Mouse (Mus musculus) midbrain, embryonic 15.5 days (tissue): ENCODE results near the gene Ank3. TPM values are rescaled to one million over a fixed set of nuclear protein-coding genes. Genes with fewer than 3 reads are reported as not detected.
A peak's percentile ranks its signal among the peaks of the same experiment; 100 is the strongest.

Experiments
- ATAC-seq: fragments of 200-750 bp; cut with Nextera tagmentation; replicated peaks from 2 replicates; pipeline ENCODE4 v1.8.0; 2017; ENCODE audit warnings: moderate TSS enrichment
- H3K27ac ChIP-seq: fragments of 300-500 bp; sonication (generic); 2 replicates; pipeline ENCODE4 v1.5.1; 2015; ENCODE audit warnings: mild to moderate bottlenecking, inconsistent platforms
- H3K27me3 ChIP-seq: fragments of 300-500 bp; sonication (generic); replicated peaks from 2 replicates; pipeline ENCODE4 v1.6.1; 2015; ENCODE audit warnings: inconsistent platforms
- H3K36me3 ChIP-seq: fragments of 300-500 bp; sonication (generic); replicated peaks from 2 replicates; pipeline ENCODE4 v1.6.1; 2015; ENCODE audit warnings: inconsistent platforms
- H3K4me1 ChIP-seq: fragments of 300-500 bp; sonication (generic); 2 replicates; pipeline ENCODE4 v1.6.1; 2015; ENCODE audit warnings: inconsistent platforms
- H3K4me2 ChIP-seq: fragments of 300-500 bp; sonication (generic); 2 replicates; pipeline ENCODE4 v1.6.1; 2015; ENCODE audit warnings: inconsistent platforms, mild to moderate bottlenecking, moderate library complexity
- H3K4me3 ChIP-seq: fragments of 300-500 bp; sonication (generic); 2 replicates; pipeline ENCODE4 v1.5.1; 2015; ENCODE audit warnings: mild to moderate bottlenecking, inconsistent platforms
- H3K9ac ChIP-seq: fragments of 300-500 bp; sonication (generic); 2 replicates; pipeline ENCODE4 v1.6.1; 2015; ENCODE audit warnings: mild to moderate bottlenecking, inconsistent platforms
- H3K9me3 ChIP-seq: fragments of 300-500 bp; sonication (generic); 2 replicates; pipeline ENCODE4 v1.6.1; 2016; ENCODE audit warnings: inconsistent platforms
- WGBS: fragments of 180-500 bp; shearing (Covaris S2); methylation state at CpG from one replicate; pipeline ENCODE4 v1.1.7; 2015; ENCODE audit warnings: mixed read lengths; 5-methylcytosine and 5-hydroxymethylcytosine counted together
- polyA plus RNA-seq: library from polyadenylated mRNA; unstranded; fragments of >200 nt; fragmentation: Nextera tagmentation; extraction: Ambion mirVana; gene quantifications from 2 replicates; pipeline ENCODE4 v1.2.1, GENCODE M21; 2015

The Ank3 gene
- polyA plus RNA-seq, 1 experiment from 2014 or later = 108 TPM

- H3K4me1 ChIP-seq = peaks cover 70% of the 10 kb centered on the region
- 4% methylated on average over 8 of the region's 8 CpGs for WGBS
Observed at GRCm38 (mm10) chr10:69571422-69571821, 172.8 kb downstream of the Ank3 start.

GRCm38 (mm10) chr10:69571972-69572371 is 173.4 kb downstream of the Ank3 start:
- H3K9ac ChIP-seq = no peak overlapping the region
- 3% methylated on average over 9 of the region's 9 CpGs for WGBS
- H3K9me3 ChIP-seq = no peaks in the 10 kb centered on the region
- H3K27ac ChIP-seq = no peak overlapping the region
- H3K4me2 ChIP-seq = peak overlapping the region; percentile 33
- H3K4me1 ChIP-seq = peaks cover 75% of the 10 kb centered on the region
- no peak for ATAC-seq
- H3K4me3 ChIP-seq = no peak overlapping the region
- no peaks in the 10 kb centered on the region for H3K36me3 ChIP-seq
- no peaks in the 10 kb centered on the region for H3K27me3 ChIP-seq

More at GRCm38 (mm10) chr10:69571422-69571821, 172.8 kb downstream of the Ank3 start:
- Histone ChIP-seq H3K4me3 (0 out of 2 replicates have a peak overlapping the region, but pooled peaks have one; percentile 2), H3K9me3 (no peaks in the 10 kb centered on the region), H3K9ac (no peak overlapping the region), H3K27me3 (no peaks in the 10 kb centered on the region), H3K4me2 (peak overlapping the region; percentile 33), H3K36me3 (no peaks in the 10 kb centered on the region), H3K27ac (no peak overlapping the region)
- no peak for ATAC-seq

GRCm38 (mm10) chr10:69573054-69573453 is 174.5 kb downstream of the Ank3 start:
- peak; percentile 1; the same call in 1 of the 2 replicates for ATAC-seq
- Histone ChIP-seq H3K27ac (peak overlapping the region; percentile 75), H3K9me3 (no peaks in the 10 kb centered on the region), H3K4me2 (no peak overlapping the region), H3K36me3 (no peaks in the 10 kb centered on the region), H3K4me3 (no peak overlapping the region), H3K9ac (no peak overlapping the region), H3K27me3 (no peaks in the 10 kb centered on the region), H3K4me1 (peaks cover 84% of the 10 kb centered on the region)
- 15% methylated on average over 7 of the region's 7 CpGs for WGBS

- Histone ChIP-seq H3K4me2 (peak overlapping the region; percentile 38), H3K4me3 (no peak overlapping the region), H3K4me1 (peaks cover 85% of the 10 kb centered on the region), H3K27me3 (no peaks in the 10 kb centered on the region), H3K9ac (no peak overlapping the region), H3K27ac (peak overlapping the region; percentile 75), H3K9me3 (no peaks in the 10 kb centered on the region), H3K36me3 (no peaks in the 10 kb centered on the region)
- no peak for ATAC-seq
- 7% methylated on average over 3 of the region's 3 CpGs for WGBS
Observed at GRCm38 (mm10) chr10:69573746-69574145, 175.2 kb downstream of the Ank3 start.

- Histone ChIP-seq H3K27me3 (no peaks in the 10 kb centered on the region), H3K4me2 (peak overlapping the region; percentile 38), H3K9me3 (no peaks in the 10 kb centered on the region), H3K27ac (peak overlapping the region; percentile 75), H3K4me3 (0 out of 2 replicates have a peak overlapping the region, but pooled peaks have one; percentile 9), H3K9ac (no peak overlapping the region; the same call in 1 of the 2 replicates), H3K36me3 (no peaks in the 10 kb centered on the region), H3K4me1 (peaks cover 86% of the 10 kb centered on the region)
- peak; percentile 61 for ATAC-seq
- 1% methylated on average over 11 of the region's 11 CpGs for WGBS
Observed at GRCm38 (mm10) chr10:69574190-69574663, 175.7 kb downstream of the Ank3 start.

GRCm38 (mm10) chr10:69574894-69575293 is 176.3 kb downstream of the Ank3 start:
- Histone ChIP-seq H3K4me1 (peaks cover 87% of the 10 kb centered on the region), H3K9me3 (no peaks in the 10 kb centered on the region), H3K27ac (peak overlapping the region; percentile 75; the same call in 1 of the 2 replicates), H3K36me3 (no peaks in the 10 kb centered on the region), H3K4me2 (no peak overlapping the region), H3K9ac (no peak overlapping the region), H3K4me3 (no peak overlapping the region), H3K27me3 (no peaks in the 10 kb centered on the region)
- ATAC-seq = 0 out of 2 replicates have a peak, but pooled peaks have one; percentile 16
- WGBS = 21% methylated on average over 9 of the region's 9 CpGs

- H3K9ac ChIP-seq = no peak overlapping the region
- H3K4me3 ChIP-seq = no peak overlapping the region
- ATAC-seq = no peak
- no peak overlapping the region for H3K4me2 ChIP-seq
- 63% methylated on average over 6 of the region's 6 CpGs for WGBS
- no peaks in the 10 kb centered on the region for H3K27me3 ChIP-seq
- H3K4me1 ChIP-seq = peaks cover 82% of the 10 kb centered on the region
- no peaks in the 10 kb centered on the region for H3K36me3 ChIP-seq
- H3K27ac ChIP-seq = no peak overlapping the region
- no peaks in the 10 kb centered on the region for H3K9me3 ChIP-seq
Observed at GRCm38 (mm10) chr10:69575451-69575850, 176.9 kb downstream of the Ank3 start.

GRCm38 (mm10) chr10:69576264-69576663 is 177.7 kb downstream of the Ank3 start:
- Histone ChIP-seq H3K36me3 (no peaks in the 10 kb centered on the region), H3K9me3 (no peaks in the 10 kb centered on the region), H3K27ac (no peak overlapping the region), H3K4me1 (peaks cover 74% of the 10 kb centered on the region), H3K4me3 (no peak overlapping the region), H3K4me2 (no peak overlapping the region), H3K9ac (no peak overlapping the region), H3K27me3 (no peaks in the 10 kb centered on the region)
- ATAC-seq = no peak
- WGBS = 90% methylated on average over 7 of the region's 7 CpGs

- Histone ChIP-seq H3K4me1 (peaks cover 64% of the 10 kb centered on the region), H3K4me3 (no peak overlapping the region), H3K9ac (no peak overlapping the region), H3K9me3 (no peaks in the 10 kb centered on the region), H3K27me3 (no peaks in the 10 kb centered on the region), H3K27ac (no peak overlapping the region), H3K4me2 (no peak overlapping the region), H3K36me3 (no peaks in the 10 kb centered on the region)
- WGBS = 83% methylated on average over 15 of the region's 15 CpGs
- no peak for ATAC-seq
Observed at GRCm38 (mm10) chr10:69577061-69577728, 178.6 kb downstream of the Ank3 start.

- Histone ChIP-seq H3K27me3 (no peaks in the 10 kb centered on the region), H3K4me1 (peaks cover 59% of the 10 kb centered on the region), H3K27ac (no peak overlapping the region), H3K9ac (no peak overlapping the region), H3K36me3 (no peaks in the 10 kb centered on the region), H3K4me2 (no peak overlapping the region), H3K9me3 (no peaks in the 10 kb centered on the region), H3K4me3 (no peak overlapping the region)
- WGBS = 82% methylated on average over 7 of the region's 7 CpGs
- ATAC-seq = no peak
Observed at GRCm38 (mm10) chr10:69577729-69578061, 179.1 kb downstream of the Ank3 start.

GRCm38 (mm10) chr10:69579585-69579984 is 181.0 kb downstream of the Ank3 start:
- Histone ChIP-seq H3K36me3 (no peaks in the 10 kb centered on the region), H3K27ac (no peak overlapping the region), H3K4me3 (no peak overlapping the region), H3K27me3 (no peaks in the 10 kb centered on the region), H3K4me1 (peaks cover 51% of the 10 kb centered on the region), H3K9me3 (no peaks in the 10 kb centered on the region), H3K9ac (no peak overlapping the region), H3K4me2 (no peak overlapping the region)
- WGBS = 53% methylated on average over 12 of the region's 12 CpGs
- no peak for ATAC-seq

GRCm38 (mm10) chr10:69581525-69581924 is 183.0 kb downstream of the Ank3 start:
- Histone ChIP-seq H3K4me3 (no peak overlapping the region), H3K9me3 (no peaks in the 10 kb centered on the region), H3K27ac (no peak overlapping the region), H3K36me3 (no peaks in the 10 kb centered on the region), H3K4me1 (peaks cover 40% of the 10 kb centered on the region), H3K9ac (no peak overlapping the region), H3K27me3 (no peaks in the 10 kb centered on the region), H3K4me2 (no peak overlapping the region)
- 91% methylated on average over 2 of the region's 2 CpGs for WGBS
- ATAC-seq = no peak
